Mouse (Mus musculus) limb, embryonic 13.5 days (tissue): ENCODE data around the gene Rbm33. TPM values are rescaled to one million over a fixed set of nuclear protein-coding genes. Genes with fewer than 3 reads are reported as not detected.

Experiments used
- ATAC-seq: fragments of 200-750 bp; cut with Nextera tagmentation; 2 replicates; pipeline ENCODE4 v1.8.0; 2017; ENCODE audit warnings: low read depth, moderate number of reproducible peaks, moderate TSS enrichment; ENCODE audit not compliant: low FRiP score
- H3K27ac ChIP-seq: fragments of 300-500 bp; sonication (generic); 2 replicates; pipeline ENCODE4 v1.5.1; 2015; ENCODE audit warnings: inconsistent platforms, mild to moderate bottlenecking, moderate library complexity
- H3K27me3 ChIP-seq: fragments of 300-500 bp; sonication (generic); 2 replicates; pipeline ENCODE4 v1.6.1; 2015; ENCODE audit warnings: mild to moderate bottlenecking, inconsistent platforms
- H3K36me3 ChIP-seq: fragments of 300-500 bp; sonication (generic); 2 replicates; pipeline ENCODE4 v1.6.1; 2015; ENCODE audit warnings: inconsistent platforms, mild to moderate bottlenecking, moderate library complexity
- H3K4me1 ChIP-seq: fragments of 300-500 bp; sonication (generic); 2 replicates; pipeline ENCODE4 v1.6.1; 2015; ENCODE audit warnings: inconsistent platforms
- H3K4me2 ChIP-seq: fragments of 300-500 bp; sonication (generic); replicated peaks from 2 replicates; pipeline ENCODE4 v1.6.1; 2015; ENCODE audit warnings: inconsistent platforms, mild to moderate bottlenecking, moderate library complexity
- H3K4me3 ChIP-seq: fragments of 300-500 bp; sonication (generic); 2 replicates; pipeline ENCODE4 v1.5.1; 2015; ENCODE audit warnings: moderate library complexity, mild to moderate bottlenecking, inconsistent platforms
- H3K9ac ChIP-seq: fragments of 300-500 bp; sonication (generic); 2 replicates; pipeline ENCODE4 v1.6.1; 2015; ENCODE audit warnings: mild to moderate bottlenecking, inconsistent platforms
- H3K9me3 ChIP-seq: fragments of 300-500 bp; sonication (generic); 2 replicates; pipeline ENCODE4 v1.6.1; 2016; ENCODE audit warnings: inconsistent platforms
- WGBS: fragments of 180-500 bp; shearing (Covaris S2); methylation state at CpG from one replicate; pipeline ENCODE4 v1.1.7; 2015; 5-methylcytosine and 5-hydroxymethylcytosine counted together
- polyA plus RNA-seq: library from polyadenylated mRNA; unstranded; fragments of >200 nt; fragmentation: Nextera tagmentation; extraction: Ambion mirVana; gene quantifications from 2 replicates; pipeline ENCODE4 v1.2.1, GENCODE M21; 2015

The Rbm33 gene
- polyA plus RNA-seq, 1 experiment from 2014 or later = 12.5 TPM

- Histone ChIP-seq H3K9ac (no peak overlapping the region), H3K4me3 (peak overlapping the region; percentile 45), H3K36me3 (no peaks in the 10 kb centered on the region), H3K9me3 (no peaks in the 10 kb centered on the region), H3K4me1 (peaks cover 34% of the 10 kb centered on the region), H3K27ac (no peak overlapping the region), H3K27me3 (peaks cover 98% of the 10 kb centered on the region), H3K4me2 (peak overlapping the region; percentile 76)
- peak; percentile 37; the same call in 1 of the 2 replicates for ATAC-seq
- WGBS = under 1% methylated on average over 27 of the region's 27 CpGs
These were observed 141.9 kb downstream of the Rbm33 start for GRCm38 (mm10) chr5:28458821-28459240.

- ATAC-seq = no peak
- WGBS = under 1% methylated on average over 41 of the region's 41 CpGs
- H3K4me2 ChIP-seq = peak overlapping the region; percentile 76
- no peaks in the 10 kb centered on the region for H3K9me3 ChIP-seq
- no peak overlapping the region for H3K27ac ChIP-seq
- H3K9ac ChIP-seq = no peak overlapping the region
- H3K27me3 ChIP-seq = peaks cover 99% of the 10 kb centered on the region
- H3K4me3 ChIP-seq = peak overlapping the region; percentile 45; the same call in 1 of the 2 replicates
- H3K36me3 ChIP-seq = no peaks in the 10 kb centered on the region
- peaks cover 42% of the 10 kb centered on the region for H3K4me1 ChIP-seq
These were observed 142.7 kb downstream of the Rbm33 start for GRCm38 (mm10) chr5:28459456-28460225.

- WGBS = under 1% methylated on average over 17 of the region's 17 CpGs
- H3K27me3 ChIP-seq = peaks cover 99% of the 10 kb centered on the region
- H3K9me3 ChIP-seq = no peaks in the 10 kb centered on the region
- ATAC-seq = no peak
- peaks cover 53% of the 10 kb centered on the region for H3K4me1 ChIP-seq
- 0 out of 2 replicates have a peak overlapping the region, but pooled peaks have one; percentile 4 for H3K9ac ChIP-seq
- no peak overlapping the region for H3K27ac ChIP-seq
- peak overlapping the region; percentile 34; the same call in 1 of the 2 replicates for H3K4me2 ChIP-seq
- H3K4me3 ChIP-seq = no peak overlapping the region
- no peaks in the 10 kb centered on the region for H3K36me3 ChIP-seq
These were observed 143.8 kb downstream of the Rbm33 start for GRCm38 (mm10) chr5:28460556-28461350.

- peaks cover 59% of the 10 kb centered on the region for H3K4me1 ChIP-seq
- H3K9ac ChIP-seq = no peak overlapping the region
- H3K27ac ChIP-seq = no peak overlapping the region
- H3K4me2 ChIP-seq = no peak overlapping the region
- no peaks in the 10 kb centered on the region for H3K9me3 ChIP-seq
- H3K27me3 ChIP-seq = peaks cover 99% of the 10 kb centered on the region
- ATAC-seq = no peak
- no peak overlapping the region for H3K4me3 ChIP-seq
- no peaks in the 10 kb centered on the region for H3K36me3 ChIP-seq
- WGBS = 10% methylated on average over 11 of the region's 11 CpGs
These were observed 144.5 kb downstream of the Rbm33 start for GRCm38 (mm10) chr5:28461376-28461775.

GRCm38 (mm10) chr5:28462741-28463590 is 146.0 kb downstream of the Rbm33 start:
- 3% methylated on average over 33 of the region's 33 CpGs for WGBS

GRCm38 (mm10) chr5:28463656-28464055 is 146.7 kb downstream of the Rbm33 start:
- Histone ChIP-seq H3K36me3 (no peaks in the 10 kb centered on the region), H3K9me3 (no peaks in the 10 kb centered on the region), H3K27me3 (peaks cover 100% of the 10 kb centered on the region), H3K9ac (no peak overlapping the region), H3K4me3 (no peak overlapping the region), H3K4me1 (peaks cover 56% of the 10 kb centered on the region), H3K4me2 (peak overlapping the region; percentile 92), H3K27ac (no peak overlapping the region)
- no peak for ATAC-seq
- 4% methylated on average over 10 of the region's 10 CpGs for WGBS

More at GRCm38 (mm10) chr5:28462741-28463590, 146.0 kb downstream of the Rbm33 start:
- Histone ChIP-seq H3K9me3 (no peaks in the 10 kb centered on the region), H3K27ac (no peak overlapping the region), H3K27me3 (peaks cover 100% of the 10 kb centered on the region), H3K4me1 (peaks cover 62% of the 10 kb centered on the region), H3K4me3 (no peak overlapping the region), H3K36me3 (no peaks in the 10 kb centered on the region), H3K9ac (no peak overlapping the region), H3K4me2 (no peak overlapping the region)
- ATAC-seq = no peak

GRCm38 (mm10) chr5:28464361-28465098 is 147.6 kb downstream of the Rbm33 start:
- Histone ChIP-seq H3K9me3 (no peaks in the 10 kb centered on the region), H3K27me3 (peaks cover 100% of the 10 kb centered on the region), H3K36me3 (no peaks in the 10 kb centered on the region), H3K4me1 (peaks cover 47% of the 10 kb centered on the region), H3K4me2 (peak overlapping the region; percentile 92), H3K27ac (no peak overlapping the region), H3K4me3 (peak overlapping the region; percentile 53), H3K9ac (peak overlapping the region; percentile 48; the same call in 1 of the 2 replicates)
- peak; percentile 33; the same call in 1 of the 2 replicates for ATAC-seq
- WGBS = under 1% methylated on average over 76 of the region's 76 CpGs

- H3K9ac ChIP-seq = no peak overlapping the region
- peaks cover 43% of the 10 kb centered on the region for H3K4me1 ChIP-seq
- H3K27me3 ChIP-seq = peaks cover 100% of the 10 kb centered on the region
- ATAC-seq = peak; percentile 9; the same call in 1 of the 2 replicates
- 0% methylated on average over 29 of the region's 29 CpGs for WGBS
- H3K9me3 ChIP-seq = no peaks in the 10 kb centered on the region
- H3K27ac ChIP-seq = no peak overlapping the region
- H3K36me3 ChIP-seq = no peaks in the 10 kb centered on the region
- peak overlapping the region; percentile 53 for H3K4me3 ChIP-seq
- peak overlapping the region; percentile 92 for H3K4me2 ChIP-seq
These were observed 148.1 kb downstream of the Rbm33 start for GRCm38 (mm10) chr5:28465099-28465406.

GRCm38 (mm10) chr5:28465526-28465925 is 148.6 kb downstream of the Rbm33 start:
- Histone ChIP-seq H3K36me3 (no peaks in the 10 kb centered on the region), H3K4me3 (peak overlapping the region; percentile 53), H3K9me3 (no peaks in the 10 kb centered on the region), H3K4me2 (peak overlapping the region; percentile 92), H3K27ac (no peak overlapping the region), H3K4me1 (peaks cover 38% of the 10 kb centered on the region), H3K9ac (no peak overlapping the region), H3K27me3 (peaks cover 100% of the 10 kb centered on the region)
- under 1% methylated on average over 18 of the region's 18 CpGs for WGBS
- ATAC-seq = no peak

- peaks cover 33% of the 10 kb centered on the region for H3K4me1 ChIP-seq
- H3K27ac ChIP-seq = no peak overlapping the region
- H3K9me3 ChIP-seq = no peaks in the 10 kb centered on the region
- H3K9ac ChIP-seq = no peak overlapping the region
- peaks cover 100% of the 10 kb centered on the region for H3K27me3 ChIP-seq
- under 1% methylated on average over 15 of the region's 15 CpGs for WGBS
- H3K4me2 ChIP-seq = peak overlapping the region; percentile 63
- H3K4me3 ChIP-seq = peak overlapping the region; percentile 35
- no peaks in the 10 kb centered on the region for H3K36me3 ChIP-seq
- ATAC-seq = no peak
These were observed 149.4 kb downstream of the Rbm33 start for GRCm38 (mm10) chr5:28466351-28466750.

- H3K36me3 ChIP-seq = no peaks in the 10 kb centered on the region
- H3K9ac ChIP-seq = no peak within 1 kb of the TSS
- H3K9me3 ChIP-seq = no peaks in the 10 kb centered on the region
- H3K4me1 ChIP-seq = peaks cover 33% of the 10 kb centered on the region
- H3K27ac ChIP-seq = no peak within 1 kb of the TSS
- under 1% methylated on average over 31 of the region's 31 CpGs for WGBS
- ATAC-seq = no peak
- peak within 1 kb of the TSS; percentile 35 for H3K4me3 ChIP-seq
- H3K27me3 ChIP-seq = peaks cover 95% of the 10 kb centered on the region
- peak within 1 kb of the TSS; percentile 63 for H3K4me2 ChIP-seq
These were observed 149.9 kb downstream of the Rbm33 start, which contains the start of gene Shh for GRCm38 (mm10) chr5:28466760-28467306. Gene Shh, minus strand, starts transcription at chr5:28467256.
